In the genomic region with DNA sequence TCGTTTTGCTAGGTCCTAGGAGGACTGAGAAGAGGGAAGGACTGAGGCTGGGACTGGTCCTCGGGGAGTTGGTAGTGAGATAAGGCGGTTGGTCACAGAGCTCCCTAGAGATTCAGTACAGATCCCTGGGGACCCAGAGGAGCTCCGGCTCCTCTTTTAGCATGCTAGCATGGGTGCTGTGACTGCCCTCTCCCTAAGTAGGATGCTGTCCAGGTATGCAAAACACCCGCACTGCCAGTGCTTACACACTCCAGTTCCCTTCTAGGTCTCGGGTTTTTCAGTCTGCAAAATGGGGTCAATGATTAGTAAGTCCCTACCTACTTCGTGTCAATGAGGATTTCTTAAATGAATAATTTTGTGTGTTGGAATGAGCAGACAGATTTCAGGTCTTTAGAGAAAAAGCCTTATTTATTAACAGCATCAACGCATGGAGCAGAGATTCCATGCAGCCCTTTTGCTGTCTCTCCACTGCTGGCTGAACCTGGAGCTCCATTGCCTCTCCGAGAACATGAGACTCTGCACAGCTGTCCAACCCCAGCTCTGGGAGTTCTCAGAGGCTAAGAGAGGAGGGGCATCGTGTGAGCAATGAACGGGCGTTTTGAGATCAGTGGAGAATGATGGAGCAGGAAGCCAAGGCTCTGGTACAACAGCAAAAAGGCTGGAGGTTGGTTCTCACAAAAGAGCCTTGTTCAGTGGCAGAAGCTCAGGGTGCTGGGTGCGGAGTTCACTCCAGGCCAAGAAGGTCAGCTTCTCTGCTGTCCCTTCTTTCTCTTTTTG, we compare ENCODE assay signal across 24 mouse cellular contexts. TPM values are rescaled to one million over a fixed set of nuclear protein-coding genes. Genes with fewer than 3 reads are reported as not detected.
A peak's percentile ranks its signal among the peaks of the same experiment; 100 is the strongest.
DNase-seq lines count a peak whose midpoint lies in the region; ATAC-seq and TF ChIP-seq lines count a peak whose summit lies in the region.
"Had no signal": no experiment of that assay in that cellular context is flagged by ENCODE, and none has a peak within 500 bp of the region (broad histone marks: within the 10 kb centered on the region; RNA-seq: fewer than 3 reads in every experiment).

No protein-coding gene starts in this region.

- H3K36me3 ChIP-seq in kidney, embryonic 14.5 days (ENCODE audit: control insufficient read depth, insufficient read depth, low read length) = no peaks in the 10 kb centered on the region
- H3K36me3 ChIP-seq: forebrain, embryonic 10.5 days; midbrain, embryonic 15.5 days had no signal

- ATAC-seq in kidney, embryonic 14.5 days (ENCODE audit: low FRiP score, low TSS enrichment) = no peak
- ATAC-seq: hindbrain, postnatal 0 days; Patski had no signal

- H3K9ac ChIP-seq in kidney, embryonic 14.5 days (ENCODE audit: low read depth, low read length) = no peak overlapping the region
- H3K9ac ChIP-seq: midbrain, embryonic 15.5 days had no signal

- no peaks in the 10 kb centered on the region for H3K9me3 ChIP-seq in kidney, embryonic 14.5 days (ENCODE audit: control insufficient read depth, low read length)
- H3K9me3 ChIP-seq: forebrain, embryonic 10.5 days; midbrain, embryonic 15.5 days had no signal

- no peak overlapping the region for H3K4me2 ChIP-seq in kidney, embryonic 14.5 days (replicated peaks; ENCODE audit: low read depth, low read length)
- H3K4me2 ChIP-seq: liver, embryonic 11.5 days; midbrain, embryonic 15.5 days had no signal

- 68% methylated on average over 13 of the region's 13 CpGs for WGBS in kidney, embryonic 14.5 days

- no peaks in the 10 kb centered on the region for H3K27me3 ChIP-seq in kidney, embryonic 14.5 days (ENCODE audit: control insufficient read depth, insufficient read depth, low read length)
- H3K27me3 ChIP-seq: midbrain, embryonic 15.5 days; Patski had no signal

- peak; percentile 6 for DNase-seq in cerebellum, adult 11-12 months
- no peak for DNase-seq in cerebellum, postnatal 36 days
- DNase-seq in kidney, adult 11 months = peak; percentile 51
- DNase-seq in layer of hippocampus, adult 2 months (ENCODE audit: low spot score in 2 of 2) = no peak
- no peak for DNase-seq in layer of hippocampus, postnatal 25 days (ENCODE audit: extremely low spot score in 1 of 2, low spot score in 1 of 2)
- peak; percentile 9 for DNase-seq in forelimb bud, embryonic 11.5 days (ENCODE audit: low read depth, low spot score)
- DNase-seq in spleen, adult 12 weeks (ENCODE audit: low spot score) = no peak
- DNase-seq: adrenal gland, adult 8-10 months; cerebellum, adult 9-11 months; embryo, embryonic 11 days; gastrocnemius, postnatal 14 days; lung, adult 18-20 months; lung, postnatal 36 days; thymus, postnatal 14 days had no signal

- no peaks in the 10 kb centered on the region for H3K4me1 ChIP-seq in kidney, embryonic 14.5 days (ENCODE audit: control insufficient read depth, insufficient read depth, low read length)

- no peak for TF ChIP-seq CTCF in layer of hippocampus, adult 2 months (conservative IDR thresholded peaks at IDR 0.05)

- no peak overlapping the region for H3K4me3 ChIP-seq in kidney, embryonic 14.5 days (ENCODE audit: low read length)
- H3K4me3 ChIP-seq in layer of hippocampus, adult 2 months = no peak overlapping the region
- H3K4me3 ChIP-seq: forebrain, embryonic 10.5 days; midbrain, embryonic 15.5 days; myocyte had no signal

- no peak overlapping the region for H3K27ac ChIP-seq in kidney, embryonic 14.5 days (ENCODE audit: low read depth, low read length)
- H3K27ac ChIP-seq in layer of hippocampus, adult 2 months = peak overlapping the region; percentile 75; the same call in 1 of the 2 replicates
- H3K27ac ChIP-seq: forebrain, embryonic 10.5 days; hindbrain, postnatal 0 days; kidney, postnatal 0 days; midbrain, embryonic 15.5 days had no signal

RNA-seq across cellular contexts. Expression of a gene that starts 36.5 kb away (rescaled TPM):
- polyA plus RNA-seq in kidney, embryonic 14.5 days (2014; fragmentation: Nextera tagmentation; extraction: Ambion mirVana) = 1.4 TPM in 2 replicates
- 10 to 100 TPM; 38.9 to 40.9 TPM for total RNA-seq in layer of hippocampus, adult 2 months (2021)
- 10 to 100 TPM; 37.5 to 39.5 TPM for total RNA-seq in layer of hippocampus, postnatal 25 days (2021)
- total RNA-seq: hematopoietic stem cell, adult 5-6 weeks; megakaryocyte-erythroid progenitor cell, adult 5-6 weeks had no signal

Comparison
In these comparisons a context has a peak if more than half of its experiments do, and no peak if none do; other contexts are left out.
1. DNase-seq: peak in cerebellum, adult 11-12 months (single experiment), kidney, adult 11 months (single experiment) and forelimb bud, embryonic 11.5 days (single experiment); none in cerebellum, postnatal 36 days (0 of 2), layer of hippocampus, adult 2 months (0 of 2), layer of hippocampus, postnatal 25 days (0 of 2) and spleen, adult 12 weeks (single experiment).